Mouse (Mus musculus) ovary, adult 10 weeks (tissue): ENCODE results near the gene Peg10. TPM values are rescaled to one million over a fixed set of nuclear protein-coding genes. Genes with fewer than 3 reads are reported as not detected.

ENCODE experiments used
- polyA plus RNA-seq: library from polyadenylated mRNA; stranded (reverse); fragments of 350-450 nt; fragmentation: Illumina TruSeq; extraction: RNeasy Lipid Tissue Mini Kit (QIAGEN cat#74804); gene quantifications from one replicate; pipeline ENCODE4 v1.2.3, GENCODE M21; 2014

Gene Peg10
- polyA plus RNA-seq: 105 TPM

GRCm38 (mm10) chr6:4746696-4747439 lies at the start of gene Peg10, which contains the start of gene Sgce:
Peg10 (plus strand) TSS chr6:4747306.
Sgce (minus strand) TSS chr6:4747207.

Other genes with a start within 250 kb of the Peg10 start
- 293 TPM for gene Col1a2, start 242.5 kb upstream of the Peg10 start, polyA plus RNA-seq
- 125 TPM for gene Casd1, start 146.5 kb upstream of the Peg10 start, polyA plus RNA-seq
- 160 TPM for gene Sgce, start 99 bp upstream of the Peg10 start, polyA plus RNA-seq
- 49.8 TPM for gene Ppp1r9a, start 155.6 kb downstream of the Peg10 start, polyA plus RNA-seq